Mouse (Mus musculus): ENCODE data around the gene Zfp653.

GRCm38 (mm10) chr9:22119543-22119942 is 48.4 kb upstream of the Zfp653 start:
- no peak for TF ChIP-seq CTCF (IDR thresholded peaks at IDR 0.05; ENCODE audit: low read depth)
- no peak for TF ChIP-seq EP300 (IDR thresholded peaks at IDR 0.05; ENCODE audit: low read depth)
